Mouse (Mus musculus) MEL (cell line): ENCODE measurements around the gene Trim67. TPM values are rescaled to one million over a fixed set of nuclear protein-coding genes. Genes with fewer than 3 reads are reported as not detected.

Experiments
- DNase-seq: peaks from one replicate; pipeline ENCODE4 v3.0.0; 2011; ENCODE audit warnings: low read depth, low spot score
- H3K27ac ChIP-seq: 2 replicates; pipeline ENCODE4 v1.5.1; 2012; ENCODE audit warnings: low read depth, mild to moderate bottlenecking, control low read depth, low read length, moderate library complexity; ENCODE audit not compliant: control insufficient read depth
- H3K27me3 ChIP-seq, 2 experiments: fragments of 150-350 bp in 1 of 2; sonication (generic) in 1 of 2; 2 replicates each; pipeline ENCODE4 v1.6.1; 2012; ENCODE audit warnings: low read length in 2 of 2, mild to moderate bottlenecking in 2 of 2, improper control_type of control experiment in 1 of 2, moderate library complexity in 1 of 2; ENCODE audit not compliant: insufficient read depth in 2 of 2, control insufficient read depth in 1 of 2
- H3K36me3 ChIP-seq, 2 experiments: 2 replicates each; pipeline ENCODE4 v1.6.1; 2012 to 2014; ENCODE audit warnings: low read length in 2 of 2, improper control_type of control experiment in 1 of 2, inconsistent platforms in 1 of 2, mild to moderate bottlenecking in 1 of 2; ENCODE audit not compliant: insufficient read depth in 2 of 2, control insufficient read depth in 1 of 2
- H3K4me1 ChIP-seq, 2 experiments: fragments of 150-350 bp in 1 of 2; sonication (generic) in 1 of 2; 2 replicates each; pipeline ENCODE4 v1.6.1; 2012; ENCODE audit warnings: low read length in 2 of 2, improper control_type of control experiment in 1 of 2, mild to moderate bottlenecking in 1 of 2; ENCODE audit not compliant: insufficient read depth in 2 of 2, control insufficient read depth in 1 of 2
- H3K4me3 ChIP-seq, 2 experiments: fragments of 150-350 bp in 1 of 2; sonication (generic) in 1 of 2; 2 replicates each; pipeline ENCODE4 v1.5.1; 2012; ENCODE audit warnings: low read depth in 2 of 2, low read length in 2 of 2, mild to moderate bottlenecking in 2 of 2, moderate library complexity in 2 of 2, control low read depth in 1 of 2, improper control_type of control experiment in 1 of 2; ENCODE audit not compliant: control insufficient read depth in 1 of 2, insufficient read depth in 1 of 2
- H3K79me2 ChIP-seq: 2 replicates; pipeline ENCODE4 v1.6.1; 2012; ENCODE audit warnings: mild to moderate bottlenecking, low read length, moderate library complexity; ENCODE audit not compliant: control insufficient read depth, poor library complexity, insufficient read depth
- H3K9ac ChIP-seq: 2 replicates; pipeline ENCODE4 v1.6.1; 2012; ENCODE audit warnings: low read depth, mild to moderate bottlenecking, control low read depth, low read length, moderate library complexity; ENCODE audit not compliant: control insufficient read depth, poor library complexity, severe bottlenecking
- H3K9me3 ChIP-seq: fragments of 150-350 bp; sonication (generic); replicated peaks from 2 replicates; pipeline ENCODE4 v1.6.1; 2012; ENCODE audit warnings: mild to moderate bottlenecking, low read length, improper control_type of control experiment, moderate library complexity; ENCODE audit not compliant: insufficient read depth
- BHLHE40 ChIP-seq: IDR thresholded peaks from 2 replicates; pipeline ENCODE4 v1.6.1; 2012; ENCODE audit warnings: low read depth, mild to moderate bottlenecking, inconsistent platforms, low read length, improper control_type of control experiment, borderline replicate concordance
- CTCF ChIP-seq, 3 experiments: IDR thresholded peaks in 2 of 3; conservative IDR thresholded peaks in 1 of 3; 2 replicates each; pipeline ENCODE4 v1.5.1; 2011 to 2012; ENCODE audit warnings: low read length in 3 of 3, low read depth in 2 of 3, mild to moderate bottlenecking in 2 of 3, improper control_type of control experiment in 1 of 3, inconsistent platforms in 1 of 3, mixed read lengths in 1 of 3, moderate library complexity in 1 of 3; ENCODE audit not compliant: control insufficient read depth in 1 of 3, insufficient read depth in 1 of 3, poor library complexity in 1 of 3, severe bottlenecking in 1 of 3
- E2F4 ChIP-seq: IDR thresholded peaks from 2 replicates; pipeline ENCODE4 v1.6.1; 2011; ENCODE audit warnings: low read depth, low read length, improper control_type of control experiment, borderline replicate concordance
- HCFC1 ChIP-seq: IDR thresholded peaks from 2 replicates; pipeline ENCODE4 v1.6.1; 2012; ENCODE audit warnings: low read depth, mild to moderate bottlenecking, inconsistent platforms, low read length, improper control_type of control experiment, moderate library complexity
- KAT2A ChIP-seq: conservative IDR thresholded peaks from 2 replicates; pipeline ENCODE4 v1.6.1; 2012; ENCODE audit warnings: low read depth, low read length, improper control_type of control experiment, inconsistent platforms
- MAFK ChIP-seq: IDR thresholded peaks from 2 replicates; pipeline ENCODE4 v1.6.1; 2011; ENCODE audit warnings: low read depth, mild to moderate bottlenecking, low read length, improper control_type of control experiment, borderline replicate concordance
- MAX ChIP-seq: IDR thresholded peaks from 2 replicates; pipeline ENCODE4 v1.6.1; 2011; ENCODE audit warnings: low read length, improper control_type of control experiment
- MAZ ChIP-seq: IDR thresholded peaks from 2 replicates; pipeline ENCODE4 v1.6.1; 2012; ENCODE audit warnings: low read depth, mild to moderate bottlenecking, inconsistent platforms, low read length, improper control_type of control experiment
- MEF2A ChIP-seq: IDR thresholded peaks from 2 replicates; pipeline ENCODE4 v1.6.1; 2014; ENCODE audit warnings: low read depth, mild to moderate bottlenecking, inconsistent platforms, low read length, improper control_type of control experiment; ENCODE audit not compliant: poor library complexity, insufficient replicate concordance, severe bottlenecking; ENCODE audit errors: extremely low read depth
- MXI1 ChIP-seq: IDR thresholded peaks from 2 replicates; pipeline ENCODE4 v1.6.1; 2011; ENCODE audit warnings: mild to moderate bottlenecking, low read depth, low read length, improper control_type of control experiment
- MYC ChIP-seq: IDR thresholded peaks from 2 replicates; pipeline ENCODE4 v1.6.1; 2011; ENCODE audit warnings: low read depth, mild to moderate bottlenecking, low read length, improper control_type of control experiment, moderate library complexity
- POLR2A ChIP-seq, 2 experiments: IDR thresholded peaks; 2 replicates each; pipeline ENCODE4 v1.6.1; 2011 to 2012; ENCODE audit warnings: low read length in 2 of 2, mild to moderate bottlenecking in 2 of 2, control low read depth in 1 of 2, improper control_type of control experiment in 1 of 2, low read depth in 1 of 2, moderate library complexity in 1 of 2; ENCODE audit not compliant: control insufficient read depth in 1 of 2, insufficient read depth in 1 of 2, poor library complexity in 1 of 2
- POLR2AphosphoS2 ChIP-seq: IDR thresholded peaks from 2 replicates; pipeline ENCODE4 v1.6.1; 2011; ENCODE audit warnings: low read length, improper control_type of control experiment
- RAD21 ChIP-seq: IDR thresholded peaks from 2 replicates; pipeline ENCODE4 v1.6.1; 2011; ENCODE audit warnings: mild to moderate bottlenecking, low read depth, low read length, improper control_type of control experiment
- SMC3 ChIP-seq: IDR thresholded peaks from 2 replicates; pipeline ENCODE4 v1.6.1; 2011; ENCODE audit warnings: low read depth, low read length, improper control_type of control experiment
- TCF12 ChIP-seq: IDR thresholded peaks from 2 replicates; pipeline ENCODE4 v1.6.1; 2014; ENCODE audit warnings: low read depth, mild to moderate bottlenecking, inconsistent platforms, low read length, improper control_type of control experiment, moderate library complexity
- UBTF ChIP-seq: IDR thresholded peaks from 2 replicates; pipeline ENCODE4 v1.6.1; 2012; ENCODE audit warnings: low read depth, mild to moderate bottlenecking, inconsistent platforms, low read length, improper control_type of control experiment, moderate library complexity, borderline replicate concordance; ENCODE audit not compliant: insufficient read depth
- ZMIZ1 ChIP-seq: IDR thresholded peaks from 2 replicates; pipeline ENCODE4 v1.6.1; 2012; ENCODE audit warnings: low read depth, mild to moderate bottlenecking, inconsistent platforms, low read length, improper control_type of control experiment, moderate library complexity
- polyA plus RNA-seq, 2 experiments: library from polyadenylated mRNA; stranded (reverse) in 1 of 2; unstranded in 1 of 2; fragments of >175 nt in 1 of 2; fragments of >200 nt in 1 of 2; gene quantifications; 2 replicates each; pipeline versions ENCODE4 v1.2.1 to v1.2.4; 2012; ENCODE audit warnings: low replicate concordance in 2 of 2, low read depth in 1 of 2; ENCODE audit not compliant: insufficient read length in 2 of 2, insufficient read depth in 1 of 2, missing spikeins in 1 of 2
- total RNA-seq: library from RNA; depleted of rRNA; stranded (reverse); fragments of 300-350 nt; gene quantifications from 2 replicates; pipeline ENCODE4 v1.2.3, GENCODE M21; 2012

Gene Trim67
- total and polyA plus RNA-seq, 3 experiments: 0.06 TPM; not detected in 2

DNA sequence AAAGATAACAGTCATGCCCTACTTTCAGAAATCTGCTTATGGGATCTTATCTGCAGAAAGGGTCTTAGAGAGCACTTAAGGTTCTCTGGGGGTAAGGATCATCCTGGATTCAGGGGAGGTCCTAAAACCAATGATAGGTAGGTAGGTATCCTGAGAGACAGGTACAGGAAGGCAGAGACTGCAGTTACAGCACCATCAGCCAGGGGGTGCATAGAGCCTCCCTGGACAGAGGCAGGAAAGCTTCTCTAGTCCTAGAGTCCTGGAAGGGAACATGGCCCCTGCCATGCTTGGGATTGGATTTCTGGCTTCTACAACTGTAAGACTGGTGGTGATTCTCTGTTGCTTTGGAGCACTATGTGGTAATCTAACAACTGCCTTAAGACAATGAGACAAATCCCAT, 66.6 kb downstream of the Trim67 start:
- H3K4me1 ChIP-seq: peaks cover 2 to 9% of the 10 kb centered on the region in 2 experiments; a peak in 3 of 4 replicates
- peaks cover 63% of the 10 kb centered on the region for H3K79me2 ChIP-seq
- TF ChIP-seq POLR2A (IDR thresholded peaks at IDR 0.05; ENCODE audit: control insufficient read depth in 1 of 2, insufficient read depth in 1 of 2, low read depth in 1 of 2, low read length in 2 of 2, poor library complexity in 1 of 2) (no peak), SMC3 (peak; percentile 65), MAZ (no peak), MXI1 (no peak), CTCF (IDR thresholded peaks at IDR 0.05 in 2 of 3, conservative IDR thresholded peaks at IDR 0.05 in 1 of 3; ENCODE audit: control insufficient read depth in 1 of 3, insufficient read depth in 1 of 3, low read depth in 2 of 3, low read length in 3 of 3, poor library complexity in 1 of 3, severe bottlenecking in 1 of 3) (peak; percentile 56 to 70 (median 62)), MEF2A (no peak), RAD21 (peak; percentile 38)
- no peaks in the 10 kb centered on the region for H3K9me3 ChIP-seq
- peak; percentile 57 for DNase-seq
- H3K27me3 ChIP-seq: no peaks in the 10 kb centered on the region
- no peak overlapping the region for H3K9ac ChIP-seq
- no peak overlapping the region for H3K27ac ChIP-seq
- no peak overlapping the region for H3K4me3 ChIP-seq
- H3K36me3 ChIP-seq: peaks cover 17 to 19% of the 10 kb centered on the region in 2 experiments

DNA sequence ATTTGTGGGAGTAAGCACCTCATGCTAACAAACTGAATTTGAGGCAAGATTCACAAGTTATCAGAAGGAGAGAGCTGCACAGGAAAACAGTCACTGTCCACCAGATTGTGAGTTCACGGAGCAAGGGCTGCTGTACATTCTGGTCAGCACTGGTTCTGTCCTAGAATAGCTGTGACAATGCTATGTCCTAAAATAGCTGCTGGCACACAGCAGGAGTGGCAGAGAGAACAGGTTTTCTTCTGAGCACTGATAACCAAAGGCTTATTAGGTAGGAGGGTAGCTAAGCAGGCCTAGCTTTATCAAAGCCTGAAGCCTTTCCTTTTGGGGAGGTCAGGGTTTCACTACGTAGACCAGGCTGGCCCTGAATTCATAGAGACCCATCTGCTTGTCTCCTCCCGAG, 67.3 kb downstream of the Trim67 start:
- Histone ChIP-seq H3K36me3 (peaks cover 14 to 24% of the 10 kb centered on the region in 2 experiments), H3K9ac (no peak overlapping the region), H3K9me3 (no peaks in the 10 kb centered on the region), H3K79me2 (peaks cover 66% of the 10 kb centered on the region), H3K27me3 (no peaks in the 10 kb centered on the region), H3K4me1 (peaks cover 10 to 17% of the 10 kb centered on the region in 2 experiments), H3K27ac (no peak overlapping the region), H3K4me3 (no peak overlapping the region)
- DNase-seq: no peak
- TF ChIP-seq UBTF (no peak), BHLHE40 (no peak), POLR2AphosphoS2 (no peak), HCFC1 (no peak), ZMIZ1 (no peak), MAX (no peak), KAT2A (no peak), E2F4 (no peak), MAFK (no peak), TCF12 (no peak), MYC (no peak)
